Mouse (Mus musculus): ENCODE data around the gene Ankfy1. TPM values are rescaled to one million over a fixed set of nuclear protein-coding genes. Genes with fewer than 3 reads are reported as not detected.
"Not testable (repeated sequence)": the region's sequence is repeated elsewhere in the genome, so short reads cannot be mapped to it uniquely, and the experiment has no call there.

Gene Ankfy1
- polyA plus RNA-seq, 1 experiment from 2014 or later = 11.3 TPM

DNA sequence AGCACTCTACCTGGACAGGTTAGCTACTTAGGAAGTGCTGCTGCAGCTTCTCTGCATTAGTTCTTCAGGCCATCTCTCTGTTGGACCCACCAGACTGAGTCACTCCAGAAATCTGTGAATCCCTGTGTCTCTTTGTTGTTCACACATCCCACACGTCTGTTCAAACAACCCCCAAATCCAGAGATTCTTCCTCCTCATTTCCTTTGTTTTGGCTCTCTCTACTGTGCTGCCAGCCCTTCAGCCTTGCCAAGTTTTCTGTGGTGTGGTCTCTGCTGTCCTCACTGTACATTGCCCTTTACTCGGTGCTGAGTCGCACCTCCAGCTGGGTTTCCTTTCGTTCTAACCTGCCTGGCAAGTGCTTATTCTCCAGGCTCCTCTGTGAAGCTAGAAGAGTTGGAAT is 74.5 kb downstream of the Ankfy1 start:
- Histone ChIP-seq H3K4me3 (ENCODE audit: low read depth, low read length) (no peak overlapping the region), H3K9ac (ENCODE audit: low read depth, low read length) (no peak overlapping the region), H3K4me1 (ENCODE audit: control insufficient read depth, low read depth, low read length) (no peaks in the 10 kb centered on the region), H3K27me3 (ENCODE audit: control insufficient read depth, insufficient read depth, low read depth, low read length) (no peaks in the 10 kb centered on the region), H3K4me2 (ENCODE audit: low read depth, low read length) (no peak overlapping the region), H3K36me3 (ENCODE audit: control insufficient read depth, insufficient read depth) (peaks cover 48% of the 10 kb centered on the region), H3K9me3 (replicated peaks; ENCODE audit: control insufficient read depth, low read length) (no peaks in the 10 kb centered on the region), H3K27ac (ENCODE audit: low read length) (no peak overlapping the region)
- no peak for ATAC-seq (ENCODE audit: low read depth)
- WGBS (ENCODE audit: insufficient replicate concordance) = 82% methylated on average over 4 of the region's 4 CpGs

- Histone ChIP-seq H3K36me3 (ENCODE audit: control insufficient read depth, insufficient read depth) (peaks cover 21% of the 10 kb centered on the region), H3K27me3 (ENCODE audit: control insufficient read depth, insufficient read depth, low read depth, low read length) (no peaks in the 10 kb centered on the region), H3K9me3 (replicated peaks; ENCODE audit: control insufficient read depth, low read length) (no peaks in the 10 kb centered on the region), H3K27ac (ENCODE audit: low read length) (no peak overlapping the region), H3K4me2 (ENCODE audit: low read depth, low read length) (no peak overlapping the region), H3K9ac (ENCODE audit: low read depth, low read length) (no peak overlapping the region), H3K4me1 (ENCODE audit: control insufficient read depth, low read depth, low read length) (no peaks in the 10 kb centered on the region), H3K4me3 (ENCODE audit: low read depth, low read length) (no peak overlapping the region)
- ATAC-seq (ENCODE audit: low read depth) = no peak
- 84% methylated on average over 8 of the region's 8 CpGs for WGBS (ENCODE audit: insufficient replicate concordance)
These were observed 77.9 kb downstream of the Ankfy1 start for GRCm38 (mm10) chr11:72767716-72768115.

- Histone ChIP-seq H3K4me2 (ENCODE audit: low read depth, low read length) (no peak overlapping the region), H3K4me1 (ENCODE audit: control insufficient read depth, low read depth, low read length) (no peaks in the 10 kb centered on the region), H3K27me3 (ENCODE audit: control insufficient read depth, insufficient read depth, low read depth, low read length) (no peaks in the 10 kb centered on the region), H3K9me3 (replicated peaks; ENCODE audit: control insufficient read depth, low read length) (no peaks in the 10 kb centered on the region), H3K4me3 (ENCODE audit: low read depth, low read length) (no peak overlapping the region), H3K9ac (ENCODE audit: low read depth, low read length) (no peak overlapping the region), H3K27ac (ENCODE audit: low read length) (no peak overlapping the region), H3K36me3 (ENCODE audit: control insufficient read depth, insufficient read depth) (peaks cover 14% of the 10 kb centered on the region)
- no peak for ATAC-seq (ENCODE audit: low read depth)
- 77% methylated on average over 3 of the region's 3 CpGs for WGBS (ENCODE audit: insufficient replicate concordance)
These were observed 79.3 kb downstream of the Ankfy1 start for GRCm38 (mm10) chr11:72769061-72769460.

GRCm38 (mm10) chr11:72770324-72770723 is 80.5 kb downstream of the Ankfy1 start:
- no peak overlapping the region for H3K4me2 ChIP-seq (ENCODE audit: low read depth, low read length)
- WGBS (ENCODE audit: insufficient replicate concordance) = 85% methylated on average over 3 of the region's 3 CpGs
- no peak overlapping the region for H3K4me3 ChIP-seq (ENCODE audit: low read depth, low read length)
- no peaks in the 10 kb centered on the region for H3K4me1 ChIP-seq (ENCODE audit: control insufficient read depth, low read depth, low read length)
- no peaks in the 10 kb centered on the region for H3K9me3 ChIP-seq (replicated peaks; ENCODE audit: control insufficient read depth, low read length)
- no peaks in the 10 kb centered on the region for H3K27me3 ChIP-seq (ENCODE audit: control insufficient read depth, insufficient read depth, low read depth, low read length)
- ATAC-seq (ENCODE audit: low read depth) = no peak
- H3K27ac ChIP-seq (ENCODE audit: low read length) = no peak overlapping the region
- H3K36me3 ChIP-seq (ENCODE audit: control insufficient read depth, insufficient read depth) = peaks cover 8% of the 10 kb centered on the region
- no peak overlapping the region for H3K9ac ChIP-seq (ENCODE audit: low read depth, low read length)

GRCm38 (mm10) chr11:72770816-72771215 is 81.0 kb downstream of the Ankfy1 start:
- H3K9ac ChIP-seq (ENCODE audit: low read depth, low read length) = no peak overlapping the region
- no peak overlapping the region for H3K27ac ChIP-seq (ENCODE audit: low read length)
- H3K9me3 ChIP-seq (replicated peaks; ENCODE audit: control insufficient read depth, low read length) = no peaks in the 10 kb centered on the region
- no peaks in the 10 kb centered on the region for H3K4me1 ChIP-seq (ENCODE audit: control insufficient read depth, low read depth, low read length)
- 81% methylated on average over 5 of the region's 5 CpGs for WGBS (ENCODE audit: insufficient replicate concordance)
- no peak for ATAC-seq (ENCODE audit: low read depth)
- H3K27me3 ChIP-seq (ENCODE audit: control insufficient read depth, insufficient read depth, low read depth, low read length) = no peaks in the 10 kb centered on the region
- peaks cover 8% of the 10 kb centered on the region for H3K36me3 ChIP-seq (ENCODE audit: control insufficient read depth, insufficient read depth)
- H3K4me3 ChIP-seq (ENCODE audit: low read depth, low read length) = no peak overlapping the region
- H3K4me2 ChIP-seq (ENCODE audit: low read depth, low read length) = no peak overlapping the region

GRCm38 (mm10) chr11:72771461-72771860 is 81.7 kb downstream of the Ankfy1 start:
- Histone ChIP-seq H3K4me1 (ENCODE audit: control insufficient read depth, low read depth, low read length) (no peaks in the 10 kb centered on the region), H3K27ac (ENCODE audit: low read length) (no peak overlapping the region), H3K4me2 (ENCODE audit: low read depth, low read length) (no peak overlapping the region), H3K9me3 (replicated peaks; ENCODE audit: control insufficient read depth, low read length) (no peaks in the 10 kb centered on the region), H3K9ac (ENCODE audit: low read depth, low read length) (no peak overlapping the region), H3K36me3 (ENCODE audit: control insufficient read depth, insufficient read depth) (peaks cover 8% of the 10 kb centered on the region), H3K27me3 (ENCODE audit: control insufficient read depth, insufficient read depth, low read depth, low read length) (no peaks in the 10 kb centered on the region), H3K4me3 (ENCODE audit: low read depth, low read length) (no peak overlapping the region)
- ATAC-seq (ENCODE audit: low read depth) = no peak
- WGBS (ENCODE audit: insufficient replicate concordance) = 62% methylated on average over 4 of the region's 4 CpGs

GRCm38 (mm10) chr11:72772611-72773010 is 82.8 kb downstream of the Ankfy1 start:
- not testable (repeated sequence) for H3K27ac ChIP-seq (ENCODE audit: low read length); H3K9me3 ChIP-seq (replicated peaks; ENCODE audit: control insufficient read depth, low read length); H3K4me3 ChIP-seq (ENCODE audit: low read depth, low read length); H3K4me2 ChIP-seq (ENCODE audit: low read depth, low read length); H3K36me3 ChIP-seq (ENCODE audit: control insufficient read depth, insufficient read depth); ATAC-seq (ENCODE audit: low read depth); H3K27me3 ChIP-seq (ENCODE audit: control insufficient read depth, insufficient read depth, low read depth, low read length); H3K9ac ChIP-seq (ENCODE audit: low read depth, low read length); H3K4me1 ChIP-seq (ENCODE audit: control insufficient read depth, low read depth, low read length)
- WGBS (ENCODE audit: insufficient replicate concordance) = 30% methylated on average over 1 of the region's 1 CpGs

- H3K9me3 ChIP-seq (replicated peaks; ENCODE audit: control insufficient read depth, low read length) = no peaks in the 10 kb centered on the region
- H3K9ac ChIP-seq (ENCODE audit: low read depth, low read length) = no peak overlapping the region
- no peak for ATAC-seq (ENCODE audit: low read depth)
- H3K27me3 ChIP-seq (ENCODE audit: control insufficient read depth, insufficient read depth, low read depth, low read length) = no peaks in the 10 kb centered on the region
- no peaks in the 10 kb centered on the region for H3K4me1 ChIP-seq (ENCODE audit: control insufficient read depth, low read depth, low read length)
- no peaks in the 10 kb centered on the region for H3K36me3 ChIP-seq (ENCODE audit: control insufficient read depth, insufficient read depth)
- no peak overlapping the region for H3K4me3 ChIP-seq (ENCODE audit: low read depth, low read length)
- H3K27ac ChIP-seq (ENCODE audit: low read length) = no peak overlapping the region
- no peak overlapping the region for H3K4me2 ChIP-seq (ENCODE audit: low read depth, low read length)
These were observed 89.2 kb downstream of the Ankfy1 start for GRCm38 (mm10) chr11:72778957-72779356.

- Histone ChIP-seq H3K9me3 (replicated peaks; ENCODE audit: control insufficient read depth, low read length) (no peaks in the 10 kb centered on the region), H3K27ac (ENCODE audit: low read length) (no peak overlapping the region), H3K27me3 (ENCODE audit: control insufficient read depth, insufficient read depth, low read depth, low read length) (no peaks in the 10 kb centered on the region), H3K36me3 (ENCODE audit: control insufficient read depth, insufficient read depth) (no peaks in the 10 kb centered on the region), H3K4me3 (ENCODE audit: low read depth, low read length) (no peak overlapping the region), H3K9ac (ENCODE audit: low read depth, low read length) (no peak overlapping the region), H3K4me2 (ENCODE audit: low read depth, low read length) (no peak overlapping the region), H3K4me1 (ENCODE audit: control insufficient read depth, low read depth, low read length) (no peaks in the 10 kb centered on the region)
- 39% methylated on average over 2 of the region's 2 CpGs for WGBS (ENCODE audit: insufficient replicate concordance)
- ATAC-seq (ENCODE audit: low read depth) = no peak
These were observed 92.3 kb downstream of the Ankfy1 start for GRCm38 (mm10) chr11:72782103-72782502.

DNA sequence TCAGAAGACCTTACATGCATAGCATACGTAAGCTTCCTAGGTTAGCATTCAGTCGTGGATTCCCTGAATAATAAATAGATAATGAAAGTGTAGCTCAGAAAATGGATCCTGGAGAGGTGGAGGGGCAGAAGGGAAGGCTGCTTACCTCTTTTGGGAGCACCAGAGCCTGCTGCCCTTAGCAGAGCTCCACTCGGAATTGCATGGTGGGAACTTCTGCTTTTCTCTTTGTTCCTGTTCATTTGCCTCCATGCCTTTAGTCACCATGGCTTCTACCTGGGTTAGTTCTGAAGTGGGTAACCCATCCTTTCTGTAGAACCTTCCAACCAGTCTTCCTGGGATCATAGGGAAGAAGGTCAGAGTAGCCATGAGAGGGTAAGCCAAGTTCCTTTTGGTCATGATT is 92.7 kb downstream of the Ankfy1 start:
- H3K9me3 ChIP-seq (replicated peaks; ENCODE audit: control insufficient read depth, low read length) = no peaks in the 10 kb centered on the region
- no peak overlapping the region for H3K4me2 ChIP-seq (ENCODE audit: low read depth, low read length)
- H3K27ac ChIP-seq (ENCODE audit: low read length) = no peak overlapping the region
- no peaks in the 10 kb centered on the region for H3K4me1 ChIP-seq (ENCODE audit: control insufficient read depth, low read depth, low read length)
- H3K36me3 ChIP-seq (ENCODE audit: control insufficient read depth, insufficient read depth) = no peaks in the 10 kb centered on the region
- H3K27me3 ChIP-seq (ENCODE audit: control insufficient read depth, insufficient read depth, low read depth, low read length) = no peaks in the 10 kb centered on the region
- no peak overlapping the region for H3K4me3 ChIP-seq (ENCODE audit: low read depth, low read length)
- no peak overlapping the region for H3K9ac ChIP-seq (ENCODE audit: low read depth, low read length)
- 66% methylated on average over 3 of the region's 3 CpGs for WGBS (ENCODE audit: insufficient replicate concordance)
- ATAC-seq (ENCODE audit: low read depth) = no peak

All from liver, embryonic 16.5 days (tissue).